Mouse (Mus musculus): ENCODE measurements around the gene Fbxo28. TPM values are rescaled to one million over a fixed set of nuclear protein-coding genes. Genes with fewer than 3 reads are reported as not detected.

Fbxo28 gene
- total and polyA plus RNA-seq, 3 experiments: 16.3 to 72.5 (median 17.2) TPM

- no peaks in the 10 kb centered on the region; a peak in 1 of 4 replicates for H3K27me3 ChIP-seq (ENCODE audit: control insufficient read depth in 1 of 2, insufficient read depth in 2 of 2, low read length in 2 of 2)
- H3K4me3 ChIP-seq (ENCODE audit: control insufficient read depth in 1 of 2, insufficient read depth in 1 of 2, low read depth in 2 of 2, low read length in 2 of 2): no peak overlapping the region
- H3K79me2 ChIP-seq (ENCODE audit: control insufficient read depth, insufficient read depth, low read length, poor library complexity): no peaks in the 10 kb centered on the region
- DNase-seq (ENCODE audit: low read depth, low spot score): peak; percentile 31
- H3K36me3 ChIP-seq (ENCODE audit: control insufficient read depth in 1 of 2, insufficient read depth in 2 of 2, low read length in 2 of 2): peaks cover 0 to 11% of the 10 kb centered on the region in 2 experiments; a peak in 2 of 4 replicates
- peaks cover 6 to 28% of the 10 kb centered on the region in 2 experiments for H3K4me1 ChIP-seq (ENCODE audit: control insufficient read depth in 1 of 2, insufficient read depth in 2 of 2, low read length in 2 of 2)
- 0 out of 2 replicates have a peak overlapping the region, but pooled peaks have one; percentile 3 for H3K27ac ChIP-seq (ENCODE audit: control insufficient read depth, low read depth, low read length)
- H3K9ac ChIP-seq (ENCODE audit: control insufficient read depth, low read depth, low read length, poor library complexity, severe bottlenecking): no peak overlapping the region
- H3K9me3 ChIP-seq (replicated peaks; ENCODE audit: insufficient read depth, low read length): no peaks in the 10 kb centered on the region
- TF ChIP-seq EP300 (IDR thresholded peaks at IDR 0.05; ENCODE audit: low read depth in 1 of 2, low read length in 2 of 2): peak; percentile 49 to 73; a peak in 3 of 4 replicates
- no peak for TF ChIP-seq JUND (IDR thresholded peaks at IDR 0.05; ENCODE audit: low read depth, low read length)
- TF ChIP-seq ELF1 (IDR thresholded peaks at IDR 0.05; ENCODE audit: low read depth, low read length): no peak
- peak; percentile 64 for TF ChIP-seq TCF12 (IDR thresholded peaks at IDR 0.05; ENCODE audit: low read depth, low read length)
- no peak for TF ChIP-seq POLR2AphosphoS2 (IDR thresholded peaks at IDR 0.05; ENCODE audit: low read length)
- peak; percentile 78 for TF ChIP-seq GATA1 (IDR thresholded peaks at IDR 0.05; ENCODE audit: low read depth, low read length)
- TF ChIP-seq SIN3A (IDR thresholded peaks at IDR 0.05; ENCODE audit: low read length): no peak
- TF ChIP-seq ZKSCAN1 (IDR thresholded peaks at IDR 0.05; ENCODE audit: low read depth, low read length): no peak
- TF ChIP-seq ZMIZ1 (IDR thresholded peaks at IDR 0.05; ENCODE audit: low read depth, low read length): no peak
- TF ChIP-seq MEF2A (IDR thresholded peaks at IDR 0.05; ENCODE audit: extremely low read depth, insufficient replicate concordance, low read depth, low read length, poor library complexity, severe bottlenecking): no peak
- no peak for TF ChIP-seq SMC3 (IDR thresholded peaks at IDR 0.05; ENCODE audit: low read depth, low read length)
- peak; percentile 33; the same call in 1 of the 2 replicates for TF ChIP-seq TBP (IDR thresholded peaks at IDR 0.05; ENCODE audit: low read depth, low read length)
- TF ChIP-seq RAD21 (IDR thresholded peaks at IDR 0.05; ENCODE audit: low read depth, low read length): no peak
- TF ChIP-seq POLR2AphosphoS5 (IDR thresholded peaks at IDR 0.05; ENCODE audit: borderline replicate concordance, low read depth, low read length): no peak
- no peak for TF ChIP-seq UBTF (IDR thresholded peaks at IDR 0.05; ENCODE audit: borderline replicate concordance, insufficient read depth, low read depth, low read length)
- no peak for TF ChIP-seq KAT2A (conservative IDR thresholded peaks at IDR 0.05; ENCODE audit: low read depth, low read length)
- no peak for TF ChIP-seq MAX (IDR thresholded peaks at IDR 0.05; ENCODE audit: low read length)
- no peak for TF ChIP-seq POLR2A (IDR thresholded peaks at IDR 0.05; ENCODE audit: control insufficient read depth in 1 of 2, insufficient read depth in 1 of 2, low read depth in 1 of 2, low read length in 2 of 2, poor library complexity in 1 of 2)
- no peak for TF ChIP-seq ZNF384 (IDR thresholded peaks at IDR 0.05; ENCODE audit: low read depth, low read length)
- TF ChIP-seq GABPA (IDR thresholded peaks at IDR 0.05; ENCODE audit: low read depth, low read length): no peak
- TF ChIP-seq RCOR1 (IDR thresholded peaks at IDR 0.05; ENCODE audit: low read depth, low read length): peak; percentile 40; the same call in 1 of the 2 replicates
- no peak for TF ChIP-seq ZC3H11A (IDR thresholded peaks at IDR 0.05; ENCODE audit: low read depth, low read length)
- TF ChIP-seq TAL1 (IDR thresholded peaks at IDR 0.05; ENCODE audit: low read length): no peak
- no peak for TF ChIP-seq E2F4 (IDR thresholded peaks at IDR 0.05; ENCODE audit: borderline replicate concordance, low read depth, low read length)
- 0 out of 2 replicates have a peak, but pooled peaks have one; percentile 14 for TF ChIP-seq ETS1 (IDR thresholded peaks at IDR 0.05; ENCODE audit: low read depth, low read length)
- TF ChIP-seq MYC (IDR thresholded peaks at IDR 0.05; ENCODE audit: low read depth, low read length): no peak
- TF ChIP-seq MXI1 (IDR thresholded peaks at IDR 0.05; ENCODE audit: low read depth, low read length): no peak
- TF ChIP-seq MAZ (IDR thresholded peaks at IDR 0.05; ENCODE audit: low read depth, low read length): no peak
- TF ChIP-seq CHD2 (IDR thresholded peaks at IDR 0.05; ENCODE audit: low read length): no peak
- no peak for TF ChIP-seq BHLHE40 (IDR thresholded peaks at IDR 0.05; ENCODE audit: borderline replicate concordance, low read depth, low read length)
- TF ChIP-seq MAFK (IDR thresholded peaks at IDR 0.05; ENCODE audit: borderline replicate concordance, low read depth, low read length): no peak
- no peak for TF ChIP-seq NELFE (IDR thresholded peaks at IDR 0.05; ENCODE audit: low read depth, low read length)
- TF ChIP-seq MYB (IDR thresholded peaks at IDR 0.05; ENCODE audit: low read depth, low read length): no peak
- no peak for TF ChIP-seq USF2 (IDR thresholded peaks at IDR 0.05; ENCODE audit: borderline replicate concordance in 1 of 2, insufficient read depth in 1 of 2, low read depth in 1 of 2, low read length in 2 of 2)
- TF ChIP-seq HCFC1 (IDR thresholded peaks at IDR 0.05; ENCODE audit: low read depth, low read length): no peak
- no peak for TF ChIP-seq NRF1 (IDR thresholded peaks at IDR 0.05; ENCODE audit: insufficient read depth, low read depth, low read length, poor library complexity, severe bottlenecking)
- TF ChIP-seq USF1 (IDR thresholded peaks at IDR 0.05; ENCODE audit: low read depth, low read length): no peak
- TF ChIP-seq CTCF (IDR thresholded peaks at IDR 0.05 in 2 of 3, conservative IDR thresholded peaks at IDR 0.05 in 1 of 3; ENCODE audit: control insufficient read depth in 1 of 3, insufficient read depth in 1 of 3, low read depth in 2 of 3, low read length in 3 of 3, poor library complexity in 1 of 3, severe bottlenecking in 1 of 3): no peak
Observed at GRCm38 (mm10) chr1:182371891-182372290, 30.5 kb upstream of the Fbxo28 start.

Measured in MEL (cell line).